Mouse (Mus musculus): ENCODE results near the gene Eppin. TPM values are rescaled to one million over a fixed set of nuclear protein-coding genes. Genes with fewer than 3 reads are reported as not detected.

Eppin gene
- total and polyA plus RNA-seq, 2 experiments from 2014 or later = not detected

- 97% methylated on average over 5 of the region's 5 CpGs for WGBS
- DNase-seq (no peak), ATAC-seq (no peak)
Measured at GRCm38 (mm10) chr2:164567460-164567859, 25.9 kb downstream of the Eppin start.

GRCm38 (mm10) chr2:164566997-164567396 is 26.4 kb downstream of the Eppin start:
- no peak overlapping the region for H3K27ac ChIP-seq (ENCODE audit: low read depth, low read length)
- H3K9me3 ChIP-seq (ENCODE audit: low read length) = no peaks in the 10 kb centered on the region
- no peak overlapping the region for H3K4me3 ChIP-seq (ENCODE audit: low read depth, low read length)
- peaks cover 6% of the 10 kb centered on the region; the same call in 1 of the 2 replicates for H3K27me3 ChIP-seq (ENCODE audit: insufficient read depth, low read length)
- H3K4me1 ChIP-seq (ENCODE audit: insufficient read depth) = peaks cover 7% of the 10 kb centered on the region
- no peak for ATAC-seq
- H3K9ac ChIP-seq = no peak overlapping the region
- TF ChIP-seq CTCF (IDR thresholded peaks at IDR 0.05; ENCODE audit: low read depth) = peak; percentile 17; the same call in 1 of the 2 replicates
- DNase-seq = no peak
- WGBS = 88% methylated on average over 2 of the region's 2 CpGs
- H3K36me3 ChIP-seq (ENCODE audit: insufficient read depth) = no peaks in the 10 kb centered on the region
- no peak overlapping the region for H3K4me2 ChIP-seq (ENCODE audit: low read depth)

More at GRCm38 (mm10) chr2:164567460-164567859, 25.9 kb downstream of the Eppin start:
- Histone ChIP-seq H3K4me2 (ENCODE audit: low read depth) (no peak overlapping the region), H3K36me3 (ENCODE audit: insufficient read depth) (no peaks in the 10 kb centered on the region), H3K4me1 (ENCODE audit: insufficient read depth) (peaks cover 7% of the 10 kb centered on the region), H3K27me3 (ENCODE audit: insufficient read depth, low read length) (peaks cover 6% of the 10 kb centered on the region; the same call in 1 of the 2 replicates), H3K27ac (ENCODE audit: low read depth, low read length) (no peak overlapping the region), H3K9me3 (ENCODE audit: low read length) (no peaks in the 10 kb centered on the region), H3K9ac (no peak overlapping the region), H3K4me3 (ENCODE audit: low read depth, low read length) (no peak overlapping the region)
- no peak for TF ChIP-seq CTCF (IDR thresholded peaks at IDR 0.05; ENCODE audit: low read depth)

- no peaks in the 10 kb centered on the region for H3K36me3 ChIP-seq (ENCODE audit: insufficient read depth)
- DNase-seq = no peak
- H3K9me3 ChIP-seq (ENCODE audit: low read length) = no peaks in the 10 kb centered on the region
- TF ChIP-seq CTCF (IDR thresholded peaks at IDR 0.05; ENCODE audit: low read depth) = no peak
- peaks cover 6% of the 10 kb centered on the region; the same call in 1 of the 2 replicates for H3K27me3 ChIP-seq (ENCODE audit: insufficient read depth, low read length)
- H3K4me1 ChIP-seq (ENCODE audit: insufficient read depth) = peaks cover 7% of the 10 kb centered on the region
- H3K9ac ChIP-seq = no peak overlapping the region
- H3K4me3 ChIP-seq (ENCODE audit: low read depth, low read length) = no peak overlapping the region
- no peak for ATAC-seq
- H3K27ac ChIP-seq (ENCODE audit: low read depth, low read length) = no peak overlapping the region
- no peak overlapping the region for H3K4me2 ChIP-seq (ENCODE audit: low read depth)
- 53% methylated on average over 5 of the region's 5 CpGs for WGBS
Measured at GRCm38 (mm10) chr2:164564346-164564745, 29.0 kb downstream of the Eppin start.

GRCm38 (mm10) chr2:164563339-164564038 is 29.9 kb downstream of the Eppin start:
- Histone ChIP-seq H3K36me3 (ENCODE audit: insufficient read depth) (no peaks in the 10 kb centered on the region), H3K4me2 (ENCODE audit: low read depth) (peak overlapping the region; percentile 93), H3K27me3 (ENCODE audit: insufficient read depth, low read length) (peaks cover 6% of the 10 kb centered on the region; the same call in 1 of the 2 replicates), H3K27ac (ENCODE audit: low read depth, low read length) (no peak overlapping the region), H3K9ac (peak overlapping the region; percentile 61), H3K4me1 (ENCODE audit: insufficient read depth) (peaks cover 7% of the 10 kb centered on the region), H3K4me3 (ENCODE audit: low read depth, low read length) (peak overlapping the region; percentile 41), H3K9me3 (ENCODE audit: low read length) (no peaks in the 10 kb centered on the region)
- ATAC-seq (peak; percentile 88), DNase-seq (peak; percentile 80)
- peak; percentile 79 for TF ChIP-seq CTCF (IDR thresholded peaks at IDR 0.05; ENCODE audit: low read depth)
- under 1% methylated on average over 32 of the region's 32 CpGs for WGBS

GRCm38 (mm10) chr2:164562391-164563188 is 30.8 kb downstream of the Eppin start, which contains the start of gene Wfdc2:
TSS of gene Wfdc2 (plus strand) at chr2:164562413.
- Histone ChIP-seq H3K36me3 (ENCODE audit: insufficient read depth) (no peaks in the 10 kb centered on the region), H3K9ac (peak within 1 kb of the TSS; percentile 61), H3K9me3 (ENCODE audit: low read length) (no peaks in the 10 kb centered on the region), H3K27ac (ENCODE audit: low read depth, low read length) (no peak within 1 kb of the TSS), H3K4me3 (ENCODE audit: low read depth, low read length) (peak within 1 kb of the TSS; percentile 41), H3K27me3 (ENCODE audit: insufficient read depth, low read length) (peaks cover 6% of the 10 kb centered on the region; the same call in 1 of the 2 replicates), H3K4me2 (ENCODE audit: low read depth) (peak within 1 kb of the TSS; percentile 93), H3K4me1 (ENCODE audit: insufficient read depth) (peaks cover 7% of the 10 kb centered on the region)
- 5% methylated on average over 24 of the region's 24 CpGs for WGBS
- ATAC-seq (no peak), DNase-seq (no peak)
- no peak for TF ChIP-seq CTCF (IDR thresholded peaks at IDR 0.05; ENCODE audit: low read depth)

GRCm38 (mm10) chr2:164560106-164560505 is 33.3 kb downstream of the Eppin start:
- Histone ChIP-seq H3K27ac (ENCODE audit: low read depth, low read length) (no peak overlapping the region), H3K9ac (no peak overlapping the region), H3K4me1 (ENCODE audit: insufficient read depth) (peaks cover 7% of the 10 kb centered on the region), H3K9me3 (ENCODE audit: low read length) (no peaks in the 10 kb centered on the region), H3K4me2 (ENCODE audit: low read depth) (no peak overlapping the region), H3K4me3 (ENCODE audit: low read depth, low read length) (no peak overlapping the region), H3K36me3 (ENCODE audit: insufficient read depth) (no peaks in the 10 kb centered on the region), H3K27me3 (ENCODE audit: insufficient read depth, low read length) (peaks cover 6% of the 10 kb centered on the region; the same call in 1 of the 2 replicates)
- no peak for ATAC-seq
- DNase-seq = no peak
- TF ChIP-seq CTCF (IDR thresholded peaks at IDR 0.05; ENCODE audit: low read depth) = no peak
- 90% methylated on average over 8 of the region's 8 CpGs for WGBS

Measured in forebrain, postnatal 0 days (tissue).